Mouse (Mus musculus) layer of hippocampus, postnatal 10 days (tissue): Measurements from ENCODE around the gene Cldn34b1. TPM values are rescaled to one million over a fixed set of nuclear protein-coding genes. Genes with fewer than 3 reads are reported as not detected.
"Not testable (repeated sequence)": the region's sequence is repeated elsewhere in the genome, so short reads cannot be mapped to it uniquely, and the experiment has no call there.

ENCODE experiments used
- DNase-seq, 2 experiments: peaks; one replicate each; pipeline ENCODE4 v3.0.0; 2021; ENCODE audit warnings: low spot score in 2 of 2
- long read RNA-seq: library from polyadenylated mRNA; stranded (forward); transcript quantifications from one replicate; pipeline ENCODE4 v2.0.0, GENCODE M21; 2023
- total RNA-seq, 2 experiments: library from RNA; stranded (reverse); gene quantifications; 2 replicates each; pipeline ENCODE4 v1.2.3; 2021

The Cldn34b1 gene
- not detected for total RNA-seq
- long read RNA-seq, result 0 reads

DNA sequence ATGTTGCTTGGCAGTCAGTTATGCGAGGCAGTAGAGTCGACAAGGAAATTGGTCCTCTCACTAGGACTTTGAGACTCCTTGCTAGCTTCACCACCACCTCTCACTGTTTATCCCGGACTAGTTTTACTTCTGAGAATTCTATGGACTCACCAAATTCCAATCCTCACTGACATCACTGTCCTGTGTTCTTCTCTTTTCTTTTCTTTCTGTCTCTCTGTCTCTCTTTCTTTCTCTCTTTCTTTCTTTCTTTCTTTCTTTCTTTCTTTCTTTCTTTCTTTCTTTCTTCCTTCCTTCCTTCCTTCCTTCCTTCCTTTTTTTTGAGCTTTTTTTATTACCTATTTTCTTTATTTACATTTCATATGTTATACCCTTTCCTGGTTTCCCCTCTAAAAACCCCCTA lies at the start of gene Cldn34b1:
Gene Cldn34b1, minus strand, starts transcription at position 101 of the 400 bp plus-strand sequence.
- not testable (repeated sequence) for DNase-seq

DNA sequence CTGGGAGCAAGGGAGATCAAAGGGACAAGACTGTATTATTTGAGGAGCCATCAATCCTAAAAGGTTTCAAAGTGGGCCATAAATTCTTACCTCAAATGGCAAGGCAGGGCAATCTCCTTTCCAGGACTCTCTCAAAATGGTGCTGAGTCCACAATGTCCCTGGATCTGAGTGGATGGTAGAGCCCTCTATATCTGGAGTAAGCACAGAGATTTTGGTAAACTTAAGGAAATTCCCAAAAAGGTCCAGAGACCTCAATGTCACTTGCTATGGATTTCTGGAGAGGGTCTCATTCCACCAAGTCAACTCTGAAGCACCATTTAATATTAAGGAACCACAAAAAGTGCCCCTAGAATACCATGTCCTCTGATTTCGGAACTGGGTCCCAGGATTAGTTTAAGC lies 45.8 kb upstream of the Cldn34b1 start, which contains the start of gene Magea6:
Gene Magea6, minus strand, starts transcription at position 101 of the 400 bp plus-strand sequence.
- DNase-seq, result not testable (repeated sequence)

Other genes with a start within 250 kb of the Cldn34b1 start
- gene Magea6, start 45.7 kb upstream of the Cldn34b1 start, total RNA-seq, result not detected
- gene Magea3, start 59.2 kb upstream of the Cldn34b1 start, total RNA-seq, result not detected
- gene Magea8, start 105.6 kb upstream of the Cldn34b1 start, total RNA-seq, result not detected
- not detected for gene Magea5, start 172.9 kb upstream of the Cldn34b1 start, total RNA-seq
- gene Magea1, start 199.5 kb upstream of the Cldn34b1 start, total RNA-seq, result not detected
- gene Magea2, start 203.4 kb upstream of the Cldn34b1 start, total RNA-seq, result not detected
- not detected for gene Cldn34b2, start 238.1 kb upstream of the Cldn34b1 start, total RNA-seq